Mouse (Mus musculus) heart, adult 2 months (tissue): ENCODE results near the gene Ccdc9b.
A peak's percentile ranks its signal among the peaks of the same experiment; 100 is the strongest.

Experiments used
- CTCF ChIP-seq: fragments of 200-600 bp; IDR thresholded peaks from 2 replicates; pipeline ENCODE4 v1.8.1; 2022; ENCODE audit warnings: antibody characterized with exemption, mild to moderate bottlenecking, moderate library complexity
- POLR2A ChIP-seq: fragments of 200-500 bp; IDR thresholded peaks from 2 replicates; pipeline ENCODE4 v1.6.1; 2011; ENCODE audit warnings: mild to moderate bottlenecking, low read depth, low read length, control low read depth; ENCODE audit not compliant: insufficient read depth

DNA sequence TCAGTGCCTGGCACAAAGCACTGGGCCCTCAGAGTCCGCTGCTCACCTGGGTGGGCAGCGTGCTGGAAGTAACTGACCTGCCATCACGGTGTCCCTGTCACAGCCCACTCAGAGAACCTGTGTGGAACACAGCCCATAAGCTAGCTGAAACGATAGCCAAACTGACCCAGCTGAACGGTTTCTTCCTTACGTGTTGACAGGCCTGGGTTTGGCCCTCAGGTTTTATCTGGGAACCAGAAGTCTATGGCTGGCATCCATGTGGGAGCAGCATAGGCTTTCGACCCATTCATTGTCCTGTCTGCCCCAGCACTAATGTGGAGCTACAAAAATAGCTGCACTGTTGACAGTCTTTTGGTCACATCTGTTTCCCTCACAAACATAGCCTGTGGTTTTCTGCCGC is 12.0 kb downstream of the Ccdc9b start:
- no peak for TF ChIP-seq CTCF
- TF ChIP-seq POLR2A, result 0 out of 2 replicates have a peak, but pooled peaks have one; percentile 36
